Mouse (Mus musculus) CD4-positive helper T cell, adult 2 months (primary cell): Measurements from ENCODE around the gene Jtb.

Source experiments
- DNase-seq: peaks from one replicate; pipeline ENCODE4 v3.0.0-alpha.2; 2012; ENCODE audit warnings: low read depth, missing footprints, low spot score

Jtb gene

GRCm38 (mm10) chr3:90258521-90258920 is 27.1 kb downstream of the Jtb start:
- no peak for DNase-seq

- DNase-seq: no peak
Measured at GRCm38 (mm10) chr3:90263121-90263771, 31.8 kb downstream of the Jtb start.

DNA sequence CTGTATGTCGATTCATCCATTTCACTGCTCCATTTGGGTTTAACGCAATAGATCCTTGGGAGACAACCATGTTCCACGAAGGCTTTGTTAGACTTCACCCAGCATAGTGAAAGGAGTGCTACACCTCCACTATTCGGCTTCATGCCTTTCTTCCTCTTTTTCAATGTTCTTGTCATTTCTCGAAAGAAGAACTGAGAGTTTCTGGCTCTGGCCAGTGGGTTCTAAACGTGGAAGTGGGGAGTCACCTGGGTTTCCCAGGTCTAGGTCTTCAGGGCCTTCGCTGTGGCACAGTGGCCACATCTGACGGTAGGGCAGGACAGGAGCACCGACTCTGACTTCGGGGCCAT is 33.3 kb downstream of the Jtb start:
- DNase-seq: no peak

GRCm38 (mm10) chr3:90265034-90265931 is 33.9 kb downstream of the Jtb start, which contains the start of gene Dennd4b:
Dennd4b (plus strand) TSS chr3:90265185.
- peak; percentile 95 for DNase-seq

- DNase-seq: peak; percentile 82
Measured at GRCm38 (mm10) chr3:90265932-90266741, 34.7 kb downstream of the Jtb start.

- peak; percentile 55 for DNase-seq
Measured at GRCm38 (mm10) chr3:90266901-90267775, 35.7 kb downstream of the Jtb start.

- DNase-seq: no peak
Measured at GRCm38 (mm10) chr3:90268190-90268589, 36.8 kb downstream of the Jtb start.

DNA sequence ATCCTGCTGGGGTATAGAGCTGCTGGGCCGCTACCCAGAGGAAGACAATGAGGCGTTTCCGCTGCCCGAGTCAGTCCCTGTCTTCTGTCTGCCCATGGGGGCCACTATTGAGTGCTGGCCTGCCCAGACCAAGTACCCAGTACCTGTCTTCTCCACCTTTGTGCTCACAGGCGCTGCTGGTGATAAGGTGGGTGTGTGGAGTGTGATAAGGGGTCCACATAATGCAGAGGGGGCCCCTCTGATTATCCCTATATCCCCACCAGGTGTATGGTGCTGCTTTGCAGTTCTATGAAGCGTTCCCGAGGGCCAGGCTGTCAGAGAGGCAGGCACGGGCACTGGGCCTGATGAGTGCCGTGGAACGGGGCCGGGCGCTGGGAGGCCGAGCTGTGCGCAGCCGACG is 37.6 kb downstream of the Jtb start:
- DNase-seq: no peak

DNA sequence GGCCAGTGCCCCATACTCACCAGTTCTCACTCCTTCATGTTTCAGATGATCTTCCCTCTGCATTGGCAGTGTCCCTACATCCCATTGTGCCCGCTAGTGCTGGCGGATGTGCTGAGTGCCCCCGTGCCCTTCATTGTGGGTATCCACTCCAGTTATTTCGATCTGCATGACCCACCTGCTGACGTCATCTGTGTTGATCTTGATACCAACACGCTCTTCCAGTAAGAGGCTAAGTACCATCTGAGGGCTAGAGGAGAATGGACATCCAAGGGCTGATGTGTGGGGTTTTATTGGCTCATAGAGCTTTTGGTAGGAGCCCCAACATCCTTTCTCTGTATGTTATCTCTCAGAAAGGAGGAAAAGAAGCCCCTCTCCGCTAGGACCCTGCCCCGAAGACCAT is 39.4 kb downstream of the Jtb start:
- DNase-seq: no peak

DNA sequence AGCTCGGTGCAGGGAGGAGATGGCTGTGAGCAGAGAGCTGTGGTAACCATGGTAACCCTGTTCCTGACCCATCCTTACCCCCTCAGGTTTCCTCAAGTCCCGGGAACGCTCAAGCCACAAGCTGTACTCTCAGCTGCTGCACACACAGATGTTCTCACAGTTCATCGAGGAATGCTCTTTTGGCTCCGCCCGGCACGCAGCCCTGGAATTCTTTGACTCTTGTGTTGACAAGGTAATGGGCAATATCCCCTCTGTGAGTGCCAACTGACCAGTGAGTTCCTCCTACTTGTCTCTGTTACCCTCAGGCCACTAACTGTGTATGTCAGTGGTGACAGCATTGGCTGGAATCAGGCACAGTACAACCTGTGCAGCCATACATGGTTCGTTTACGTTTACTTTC is 40.8 kb downstream of the Jtb start:
- no peak for DNase-seq

- no peak for DNase-seq
Measured at GRCm38 (mm10) chr3:90273855-90274254, 42.5 kb downstream of the Jtb start.

GRCm38 (mm10) chr3:90275286-90275685 is 43.9 kb downstream of the Jtb start:
- DNase-seq: no peak

DNA sequence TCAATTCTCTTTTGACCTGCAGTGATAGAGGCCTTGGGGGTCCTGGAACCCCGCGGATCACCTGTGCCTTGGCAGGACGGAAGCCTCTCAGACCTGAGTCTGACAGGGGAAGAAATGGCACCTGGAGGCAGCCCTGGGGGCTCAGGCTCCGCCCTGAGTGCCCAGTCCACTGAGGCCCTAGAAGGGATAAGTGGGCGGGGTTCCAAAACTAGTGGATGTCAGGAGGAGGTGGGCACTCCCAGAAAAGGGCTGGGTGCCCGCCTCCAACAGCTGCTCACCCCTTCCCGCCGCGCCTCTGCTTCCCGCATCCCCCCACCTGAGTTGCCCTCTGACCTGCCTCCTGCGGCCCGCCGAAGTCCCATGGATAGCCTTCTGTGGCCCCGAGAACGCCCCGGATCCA is 45.5 kb downstream of the Jtb start:
- no peak for DNase-seq

GRCm38 (mm10) chr3:90277793-90278192 is 46.4 kb downstream of the Jtb start:
- no peak for DNase-seq

GRCm38 (mm10) chr3:90278211-90278610 is 46.8 kb downstream of the Jtb start:
- no peak for DNase-seq

- no peak for DNase-seq
Measured at GRCm38 (mm10) chr3:90279216-90279615, 47.8 kb downstream of the Jtb start.

- no peak for DNase-seq
Measured at GRCm38 (mm10) chr3:90279743-90280142, 48.3 kb downstream of the Jtb start.

DNA sequence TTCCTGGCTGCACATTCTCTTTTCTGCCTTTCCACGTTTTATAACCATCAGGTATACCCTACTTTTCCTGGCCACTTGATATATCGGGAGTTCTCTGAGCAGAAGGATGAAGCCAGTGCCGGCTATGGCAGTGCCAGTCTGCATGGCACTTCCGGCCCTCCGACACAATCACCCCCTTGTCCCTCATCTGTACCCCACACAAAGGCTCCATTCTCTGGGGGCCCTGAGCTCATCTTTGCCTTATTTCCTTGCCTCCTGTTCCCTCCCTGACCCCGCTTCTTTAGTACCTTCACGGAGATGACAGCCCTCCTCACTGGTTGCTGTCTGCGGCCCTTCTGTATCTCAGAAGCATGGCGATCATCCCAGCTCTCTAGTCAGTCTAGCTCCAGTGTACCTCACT is 49.3 kb downstream of the Jtb start:
- DNase-seq: no peak

DNA sequence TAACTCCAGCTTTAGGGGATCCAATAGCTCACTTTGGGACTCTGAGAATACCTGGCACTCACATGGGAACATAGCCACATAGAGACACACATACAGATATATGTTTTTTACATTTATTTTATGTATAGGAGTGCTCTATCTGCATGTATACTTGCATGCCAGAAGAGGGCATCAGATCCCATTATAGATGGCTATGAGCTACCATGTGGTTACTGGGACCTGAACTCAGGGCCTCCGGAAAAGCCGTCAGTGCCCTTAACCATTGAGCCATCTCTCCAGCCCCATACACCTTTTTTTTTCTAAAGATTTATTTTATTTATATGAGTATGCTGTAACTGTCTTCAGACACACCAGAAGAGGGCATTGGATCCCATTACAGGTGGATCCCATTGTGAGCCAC is 52.8 kb downstream of the Jtb start:
- DNase-seq: no peak
